Mouse (Mus musculus) skeletal muscle tissue, adult 2 months (tissue): ENCODE results near the gene Gas8.
"Not testable (repeated sequence)": the region's sequence is repeated elsewhere in the genome, so short reads cannot be mapped to it uniquely, and the experiment has no call there.

Source experiments
- DNase-seq: peaks from one replicate; pipeline ENCODE4 v3.0.0-alpha.2; 2012; ENCODE audit warnings: low read depth, low spot score

Gas8 gene

DNA sequence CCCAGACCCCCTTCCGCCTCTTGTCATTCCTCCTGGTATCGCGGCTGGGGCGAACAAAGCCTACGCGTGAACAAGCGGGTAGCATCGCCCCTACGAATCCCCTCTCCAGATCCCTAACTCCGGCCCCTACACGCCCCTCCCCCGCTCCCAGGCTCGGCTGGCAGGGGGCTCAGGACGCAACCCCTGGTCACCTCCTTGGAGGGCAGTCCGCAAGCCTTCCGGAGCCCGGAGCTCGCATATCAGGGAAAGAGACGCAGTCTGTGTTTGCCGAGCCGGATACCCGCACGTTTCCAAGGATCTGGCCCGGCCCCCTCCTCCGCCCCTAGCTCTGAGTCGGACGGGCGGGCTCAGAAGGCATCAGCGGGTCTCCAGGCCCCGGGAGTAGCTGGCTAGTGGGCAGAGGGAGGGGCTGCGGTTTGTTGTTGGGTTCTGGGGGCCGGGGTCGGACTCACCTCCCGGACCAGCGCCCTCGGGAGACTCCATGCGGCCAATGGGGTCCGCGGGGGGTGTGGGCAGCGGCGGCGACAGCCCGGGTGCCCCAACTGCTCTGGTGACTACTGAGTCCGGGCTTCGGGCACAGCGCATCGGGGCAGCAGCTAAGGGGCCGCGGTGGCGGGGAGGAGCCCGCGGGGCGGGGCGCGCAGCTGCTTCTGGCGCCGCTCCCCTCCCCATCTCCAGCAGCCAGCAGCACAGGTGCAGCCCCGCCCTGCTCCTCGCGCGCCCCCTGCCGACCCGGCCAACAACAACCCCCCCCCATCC is 3.7 kb upstream of the Gas8 start, which contains the start of gene Dbndd1:
TSS of gene Dbndd1 (minus strand) at position 683 of the 759 bp plus-strand sequence.
- no peak for DNase-seq

GRCm38 (mm10) chr8:123515540-123515897 is 3.1 kb upstream of the Gas8 start:
- no peak for DNase-seq

GRCm38 (mm10) chr8:123516596-123516995 is 2.0 kb upstream of the Gas8 start:
- DNase-seq: no peak

DNA sequence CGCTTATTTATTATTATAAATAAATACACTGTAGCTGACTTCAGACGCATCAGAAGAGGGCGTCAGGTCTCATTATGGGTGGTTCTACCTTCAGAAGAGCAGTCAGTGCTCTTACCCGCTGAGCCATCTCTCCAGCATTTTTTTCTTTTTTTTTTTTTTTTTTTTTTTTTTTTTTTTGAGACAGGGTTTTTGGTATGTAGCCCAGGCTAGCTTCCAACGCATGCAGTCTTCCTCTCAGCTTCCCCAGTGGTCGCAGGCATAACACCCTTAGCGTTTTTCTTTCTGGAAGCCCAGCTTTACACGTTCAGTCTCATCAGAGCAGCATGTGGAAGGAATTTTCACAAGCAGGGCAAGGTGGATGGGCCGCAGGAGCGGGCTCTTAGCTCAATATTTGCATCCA is 462 bp upstream of the Gas8 start:
- DNase-seq: no peak

DNA sequence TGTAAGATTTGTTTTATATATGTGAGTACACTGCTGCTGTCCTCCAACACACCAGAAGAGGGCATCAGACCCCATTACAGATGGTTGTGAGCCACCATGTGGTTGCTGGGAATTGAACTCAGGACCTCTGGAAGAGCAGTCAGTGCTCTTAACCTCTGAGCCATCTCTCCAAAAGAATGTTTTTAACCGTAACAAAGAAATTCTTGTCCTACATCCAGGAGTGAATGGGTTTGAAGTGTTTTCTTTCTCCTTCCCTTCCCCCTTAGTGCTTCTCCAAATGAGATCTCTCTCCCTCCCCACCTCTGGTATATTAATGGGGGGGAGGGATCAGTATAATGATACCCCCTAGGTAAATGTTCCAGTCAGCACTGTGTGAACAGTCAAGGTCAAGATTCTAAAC is 1.4 kb downstream of the Gas8 start:
- not testable (repeated sequence) for DNase-seq

DNA sequence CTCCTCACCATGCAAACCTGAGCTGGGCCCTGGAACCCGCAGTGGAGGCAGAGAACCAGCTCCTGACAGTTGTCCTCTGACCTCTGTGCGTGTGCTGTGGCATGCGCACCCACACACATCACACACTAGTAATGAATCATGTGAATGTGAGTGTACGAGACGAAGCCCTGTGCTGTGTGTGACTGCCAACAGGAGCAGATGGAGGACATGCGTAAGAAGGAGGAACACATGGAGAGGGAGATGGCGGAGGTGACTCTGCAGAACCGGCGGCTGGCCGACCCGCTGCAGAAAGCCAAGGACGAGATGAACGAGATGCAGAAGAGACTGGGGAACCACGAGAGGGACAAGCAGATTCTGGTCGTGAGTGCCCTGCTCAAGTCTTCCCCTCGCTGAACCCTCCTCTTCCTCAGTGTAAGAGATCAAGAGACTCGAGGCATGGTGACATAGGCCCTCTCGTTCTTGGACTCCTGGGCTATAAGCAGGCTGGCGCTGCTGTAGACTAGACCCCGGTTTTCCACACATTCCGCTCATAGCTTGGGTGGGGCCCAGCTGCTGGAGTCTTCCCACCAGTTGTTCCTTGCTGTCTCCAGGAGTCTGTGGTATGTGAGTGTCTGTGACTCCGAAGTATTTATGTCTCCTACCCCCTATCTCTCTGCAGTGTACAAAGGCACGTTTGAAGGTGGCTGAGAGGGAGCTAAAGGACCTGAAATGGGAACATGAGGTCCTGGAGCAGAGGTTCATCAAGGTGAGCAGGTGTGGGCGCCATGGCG is 9.3 kb downstream of the Gas8 start:
- DNase-seq: no peak

GRCm38 (mm10) chr8:123536242-123536989 is 17.8 kb downstream of the Gas8 start:
- DNase-seq: no peak

- DNase-seq: no peak
Observed at GRCm38 (mm10) chr8:123536990-123537380, 18.4 kb downstream of the Gas8 start.

GRCm38 (mm10) chr8:123537641-123538040 is 19.0 kb downstream of the Gas8 start:
- not testable (repeated sequence) for DNase-seq

DNA sequence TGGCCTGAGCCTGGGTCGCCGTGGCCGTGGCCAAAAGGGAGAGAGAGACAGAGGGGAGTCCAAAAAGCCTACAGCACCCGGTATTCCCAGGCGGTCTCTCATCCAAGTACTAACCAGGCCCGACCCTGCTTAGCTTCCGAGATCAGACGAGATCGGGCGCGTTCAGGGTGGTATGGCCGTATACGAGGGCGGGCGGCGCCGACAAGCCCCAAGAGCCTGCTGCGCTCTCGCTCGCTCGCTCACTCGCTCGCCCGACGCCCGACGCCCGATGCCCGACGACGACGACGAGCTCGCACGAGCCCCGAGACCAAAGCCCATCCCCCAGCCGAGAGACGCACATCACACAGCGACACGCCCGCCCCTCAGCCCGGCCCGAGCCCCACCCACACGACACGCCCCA is 45.6 kb downstream of the Gas8 start:
- DNase-seq: not testable (repeated sequence)

GRCm38 (mm10) chr8:123575386-123575785 is 56.8 kb downstream of the Gas8 start:
- not testable (repeated sequence) for DNase-seq
